Mouse (Mus musculus): Measurements from ENCODE around the gene Zg16.

The Zg16 gene

GRCm38 (mm10) chr7:127004122-127004875 lies 82.8 kb downstream of the Zg16 start:
- in situ Hi-C loops (cut with MboI) = no loop called here

GRCm38 (mm10) chr7:127003620-127004019 lies 83.5 kb downstream of the Zg16 start:
- in situ Hi-C loops (cut with MboI) = no loop called here

All from mature B cell (primary cell).